7 mouse cellular contexts compared by ENCODE assay signal in genomic region chr17:44078631-44079350, GRCm38 (mm10). TPM values are rescaled to one million over a fixed set of nuclear protein-coding genes. Genes with fewer than 3 reads are reported as not detected.
DNase-seq lines count a peak whose midpoint lies in the region; ATAC-seq and TF ChIP-seq lines count a peak whose summit lies in the region.

Gene Enpp5, plus strand, starts transcription at chr17:44078813.

- peak within 1 kb of the TSS; percentile 90 for H3K4me2 ChIP-seq in embryonic facial prominence, embryonic 11.5 days (ENCODE audit: low read depth, low read length)
- H3K4me2 ChIP-seq in midbrain, embryonic 12.5 days (replicated peaks) = peak within 1 kb of the TSS; percentile 85

- no peaks in the 10 kb centered on the region for H3K4me1 ChIP-seq in embryonic facial prominence, embryonic 11.5 days (ENCODE audit: control insufficient read depth, insufficient read depth, low read length)
- no peaks in the 10 kb centered on the region for H3K4me1 ChIP-seq in midbrain, embryonic 12.5 days
- H3K4me1 ChIP-seq in small intestine, adult 2 months (ENCODE audit: control insufficient read depth, insufficient read depth, insufficient read length, low read length) = peaks cover 11% of the 10 kb centered on the region; the same call in 1 of the 2 replicates

- TF ChIP-seq CTCF in small intestine, adult 2 months (IDR thresholded peaks at IDR 0.05; ENCODE audit: extremely low read depth, insufficient read length, insufficient replicate concordance, low read depth, low read length) = no peak

- no peaks in the 10 kb centered on the region for H3K36me3 ChIP-seq in embryonic facial prominence, embryonic 11.5 days (replicated peaks; ENCODE audit: control insufficient read depth, insufficient read depth, low read depth, low read length)
- 0 out of 2 replicates have a peak, but pooled peaks cover 9% of the 10 kb centered on the region for H3K36me3 ChIP-seq in midbrain, embryonic 12.5 days
- H3K36me3 ChIP-seq in small intestine, adult 2 months (ENCODE audit: control insufficient read depth, insufficient read depth, low read length) = no peaks in the 10 kb centered on the region

- no peak within 1 kb of the TSS for H3K27ac ChIP-seq in embryonic facial prominence, embryonic 11.5 days (replicated peaks; ENCODE audit: low read depth, low read length)
- peak within 1 kb of the TSS; percentile 68 for H3K27ac ChIP-seq in midbrain, embryonic 12.5 days (replicated peaks)
- no peak within 1 kb of the TSS for H3K27ac ChIP-seq in small intestine, adult 2 months (ENCODE audit: insufficient read depth, low read depth, low read length)

- peak within 1 kb of the TSS; percentile 64 for H3K9ac ChIP-seq in embryonic facial prominence, embryonic 11.5 days (replicated peaks; ENCODE audit: low read length)
- peak within 1 kb of the TSS; percentile 71 for H3K9ac ChIP-seq in midbrain, embryonic 12.5 days (replicated peaks)

- ATAC-seq in embryonic facial prominence, embryonic 11.5 days (replicated peaks; ENCODE audit: insufficient number of reproducible peaks, low FRiP score, low TSS enrichment, low read depth) = peak; percentile 93
- peak; percentile 89 for ATAC-seq in granulocyte monocyte progenitor cell, adult 5-6 weeks (replicated peaks; ENCODE audit: poor library complexity, severe bottlenecking)
- ATAC-seq in midbrain, embryonic 12.5 days (ENCODE audit: low FRiP score, low read depth) = peak; percentile 97

- under 1% methylated on average over 30 of the region's 31 CpGs for WGBS in embryonic facial prominence, embryonic 11.5 days
- 1% methylated on average over 25 of the region's 31 CpGs for WGBS in midbrain, embryonic 12.5 days
- WGBS in small intestine, adult 2 months = under 1% methylated on average over 31 of the region's 31 CpGs

- TF ChIP-seq POLR2A in small intestine, adult 2 months (IDR thresholded peaks at IDR 0.05; ENCODE audit: low read depth, low read length) = peak; percentile 20; the same call in 1 of the 2 replicates

- intact Hi-C loops in left cerebral cortex, postnatal 4 days (cut with DNase I) = loop anchor here (5.0 kb wide), 1 partner anchor 39 kb away; no protein-coding TSS in a partner anchor

- H3K27me3 ChIP-seq in embryonic facial prominence, embryonic 11.5 days (ENCODE audit: control insufficient read depth, insufficient read depth, low read length) = no peaks in the 10 kb centered on the region
- peaks cover 5% of the 10 kb centered on the region; the same call in 1 of the 2 replicates for H3K27me3 ChIP-seq in midbrain, embryonic 12.5 days
- H3K27me3 ChIP-seq in small intestine, adult 2 months (ENCODE audit: control insufficient read depth, insufficient read depth, low read length) = no peaks in the 10 kb centered on the region

- peak; percentile 93 for DNase-seq in adrenal gland, postnatal 14 days
- peak; percentile 86 for DNase-seq in embryonic facial prominence, embryonic 11.5 days (ENCODE audit: low spot score)
- DNase-seq in kidney, adult 11 months = peak; percentile 90
- peak; percentile 89 for DNase-seq in left cerebral cortex, postnatal 4 days

- peak within 1 kb of the TSS; percentile 59 for H3K4me3 ChIP-seq in embryonic facial prominence, embryonic 11.5 days (ENCODE audit: low read depth, low read length)
- peak within 1 kb of the TSS; percentile 73 for H3K4me3 ChIP-seq in midbrain, embryonic 12.5 days
- H3K4me3 ChIP-seq in small intestine, adult 2 months (ENCODE audit: low read depth, low read length) = peak within 1 kb of the TSS; percentile 70

- no peaks in the 10 kb centered on the region for H3K9me3 ChIP-seq in embryonic facial prominence, embryonic 11.5 days (replicated peaks; ENCODE audit: control insufficient read depth, low read length)
- H3K9me3 ChIP-seq in midbrain, embryonic 12.5 days = no peaks in the 10 kb centered on the region

RNA-seq across cellular contexts. Expression of gene Enpp5, which starts in this region (rescaled TPM):
- 22.5 and 23.9 TPM in 2 replicates for total RNA-seq in adrenal gland, postnatal 14 days (2021)
- polyA plus RNA-seq in embryonic facial prominence, embryonic 11.5 days (2014; fragmentation: Nextera tagmentation; extraction: Ambion mirVana) = 8.2 and 10.1 TPM in 2 replicates
- total RNA-seq in granulocyte monocyte progenitor cell, adult 5-6 weeks (2014; fragmentation: Nextera tagmentation) = 5.4 and 5.6 TPM in 2 replicates
- 5.2 and 6.2 TPM in 2 replicates for total RNA-seq in granulocyte monocyte progenitor cell, adult 5-6 weeks (2017)
- 100 to 1,000 TPM; 105 to 109 TPM for total RNA-seq in left cerebral cortex, postnatal 4 days (2021)
- 28.7 and 29.9 TPM in 2 replicates for polyA plus RNA-seq in midbrain, embryonic 12.5 days (2016; fragmentation: Nextera tagmentation; extraction: Ambion mirVana)
- polyA plus RNA-seq in small intestine, adult 2 months (2012; rRNA removed) = 2.5 TPM in 2 replicates
